Mouse (Mus musculus): Measurements from ENCODE around the gene Dpy19l3.

GRCm38 (mm10) chr7:35692117-35692516 is 62.1 kb downstream of the Dpy19l3 start:
- TF ChIP-seq CTCF (IDR thresholded peaks at IDR 0.05; ENCODE audit: insufficient read depth, low read depth, low read length) (no peak), POLR2A (IDR thresholded peaks at IDR 0.05; ENCODE audit: insufficient read depth, low read depth, low read length) (no peak)

Data from olfactory bulb, adult 2 months (tissue).